Mouse (Mus musculus) kidney, adult 2 months (tissue): ENCODE measurements around the gene Lrrc46. TPM values are rescaled to one million over a fixed set of nuclear protein-coding genes. Genes with fewer than 3 reads are reported as not detected.

Source experiments
- DNase-seq: peaks from one replicate; pipeline ENCODE4 v3.0.0; 2021
- H3K27ac ChIP-seq: fragments of 200-500 bp; 2 replicates; pipeline ENCODE4 v1.5.1; 2012; ENCODE audit warnings: low read depth, low read length, control low read depth, inconsistent platforms; ENCODE audit not compliant: insufficient read depth
- H3K27me3 ChIP-seq: fragments of 200-500 bp; replicated peaks from 2 replicates; pipeline ENCODE4 v1.6.1; 2012; ENCODE audit warnings: mild to moderate bottlenecking, moderate library complexity, low read length, inconsistent platforms; ENCODE audit not compliant: control insufficient read depth, insufficient read depth
- H3K36me3 ChIP-seq: fragments of 200-500 bp; 2 replicates; pipeline ENCODE4 v1.6.1; 2012; ENCODE audit warnings: mild to moderate bottlenecking, moderate library complexity, low read length, inconsistent platforms; ENCODE audit not compliant: control insufficient read depth, insufficient read depth
- H3K4me1 ChIP-seq: fragments of 200-500 bp; 2 replicates; pipeline ENCODE4 v1.6.1; 2011; ENCODE audit warnings: low read length; ENCODE audit not compliant: control insufficient read depth, insufficient read depth
- H3K4me3 ChIP-seq: fragments of 200-500 bp; 2 replicates; pipeline ENCODE4 v1.5.1; 2011; ENCODE audit warnings: mild to moderate bottlenecking, low read depth, low read length, control low read depth; ENCODE audit not compliant: insufficient read depth
- CTCF ChIP-seq: fragments of 200-500 bp; conservative IDR thresholded peaks from 2 replicates; pipeline ENCODE4 v1.5.1; 2011; ENCODE audit warnings: low read depth, mild to moderate bottlenecking, control low read depth, low read length, moderate library complexity, mixed read lengths; ENCODE audit not compliant: insufficient read depth, insufficient read length
- POLR2A ChIP-seq: fragments of 200-500 bp; IDR thresholded peaks from one replicate; pipeline ENCODE4 v1.6.1; 2011; ENCODE audit warnings: low read depth, low read length, control low read depth
- WGBS: fragments of 180-500 bp; shearing (Covaris S2); methylation state at CpG from one replicate; pipeline ENCODE4 v1.1.7; 2018; 5-methylcytosine and 5-hydroxymethylcytosine counted together
- polyA plus RNA-seq: library from polyadenylated mRNA; depleted of rRNA; stranded (reverse); fragments of >200 nt; gene quantifications from 2 replicates; pipeline ENCODE4 v1.2.3, GENCODE M21; 2012

Gene Lrrc46
- polyA plus RNA-seq, 1 experiment, result 2.5 TPM

DNA sequence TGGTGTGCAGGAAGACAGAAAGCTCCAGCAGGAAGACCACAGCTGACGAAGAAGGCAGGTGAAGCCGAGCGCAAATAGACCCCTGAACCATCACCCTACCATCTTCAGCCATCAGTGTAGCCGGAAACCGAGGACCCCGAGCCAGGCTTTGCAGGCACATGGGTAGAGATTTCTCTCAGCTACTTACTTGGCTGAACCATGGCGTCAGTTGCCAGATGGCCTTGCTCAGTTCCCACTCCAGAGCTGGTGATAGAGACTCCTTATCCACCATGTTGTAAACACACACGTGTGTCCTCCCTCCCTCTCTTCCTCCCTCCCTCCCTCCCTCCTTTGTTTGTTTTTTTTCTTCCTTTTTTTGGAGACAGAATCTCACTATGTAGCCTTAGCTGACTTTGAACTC is 33.0 kb upstream of the Lrrc46 start:
- DNase-seq, result no peak
- Histone ChIP-seq H3K36me3 (no peaks in the 10 kb centered on the region), H3K27me3 (no peaks in the 10 kb centered on the region), H3K27ac (no peak overlapping the region), H3K4me3 (no peak overlapping the region), H3K4me1 (no peaks in the 10 kb centered on the region)
- TF ChIP-seq POLR2A (no peak), CTCF (no peak)
- WGBS, result 72% methylated on average over 8 of the region's 8 CpGs

DNA sequence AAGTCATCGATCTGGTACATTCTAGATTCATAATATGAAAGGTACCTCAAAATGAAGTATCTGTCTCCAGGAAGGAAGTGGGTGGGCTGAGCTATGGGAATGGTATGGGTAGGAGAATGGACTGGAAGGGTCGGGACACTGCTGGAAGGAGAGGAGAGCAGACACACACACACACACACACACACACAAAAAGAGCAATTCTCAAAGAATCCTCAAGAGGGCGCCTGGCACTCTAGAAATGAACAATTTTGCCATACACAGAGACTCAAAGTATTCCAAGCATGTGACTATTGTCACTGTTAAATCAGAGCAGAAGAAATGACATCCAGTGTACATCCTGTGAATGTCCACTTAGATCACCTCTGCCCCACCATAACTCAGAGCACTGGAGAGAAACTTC is 31.3 kb upstream of the Lrrc46 start:
- WGBS, result 23% methylated on average over 3 of the region's 3 CpGs
- peak; percentile 51 for DNase-seq
- TF ChIP-seq POLR2A, result no peak
- TF ChIP-seq CTCF, result peak; percentile 55
- H3K4me1 ChIP-seq, result no peaks in the 10 kb centered on the region
- H3K36me3 ChIP-seq, result no peaks in the 10 kb centered on the region
- no peak overlapping the region for H3K4me3 ChIP-seq
- H3K27me3 ChIP-seq, result no peaks in the 10 kb centered on the region
- H3K27ac ChIP-seq, result no peak overlapping the region

DNA sequence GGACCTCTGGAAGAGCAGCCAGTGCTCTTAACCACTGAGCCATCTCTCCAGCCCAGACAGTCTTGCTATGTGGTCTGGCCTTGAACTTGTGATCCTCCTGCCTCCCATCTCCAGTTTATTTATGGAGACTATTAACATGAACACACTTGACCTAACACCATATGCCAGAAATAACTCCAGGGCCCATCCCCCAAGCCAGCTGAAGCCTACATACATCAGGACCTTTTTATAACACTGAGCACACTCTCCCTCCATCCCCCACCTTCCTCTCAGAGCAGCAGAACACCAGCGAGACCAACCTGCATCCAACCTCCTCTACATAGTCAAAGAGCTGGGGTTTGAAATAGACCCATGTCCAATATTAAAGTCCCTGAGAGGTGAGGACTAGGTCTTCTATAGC is 29.9 kb upstream of the Lrrc46 start:
- no peaks in the 10 kb centered on the region for H3K4me1 ChIP-seq
- no peak for TF ChIP-seq CTCF
- TF ChIP-seq POLR2A, result no peak
- H3K4me3 ChIP-seq, result no peak overlapping the region
- no peak for DNase-seq
- H3K27me3 ChIP-seq, result no peaks in the 10 kb centered on the region
- WGBS, result 69% methylated on average over 1 of the region's 1 CpGs
- no peak overlapping the region for H3K27ac ChIP-seq
- no peaks in the 10 kb centered on the region for H3K36me3 ChIP-seq

GRCm38 (mm10) chr11:97069770-97070169 is 28.6 kb upstream of the Lrrc46 start:
- no peak overlapping the region for H3K27ac ChIP-seq
- no peak for TF ChIP-seq CTCF
- TF ChIP-seq POLR2A, result no peak
- H3K4me3 ChIP-seq, result no peak overlapping the region
- no peaks in the 10 kb centered on the region for H3K36me3 ChIP-seq
- no peaks in the 10 kb centered on the region for H3K27me3 ChIP-seq
- H3K4me1 ChIP-seq, result no peaks in the 10 kb centered on the region
- WGBS, result 78% methylated on average over 2 of the region's 2 CpGs
- no peak for DNase-seq

- Histone ChIP-seq H3K36me3 (no peaks in the 10 kb centered on the region), H3K4me1 (no peaks in the 10 kb centered on the region), H3K27me3 (no peaks in the 10 kb centered on the region), H3K4me3 (no peak overlapping the region), H3K27ac (no peak overlapping the region)
- TF ChIP-seq POLR2A (no peak), CTCF (no peak)
- 82% methylated on average over 1 of the region's 1 CpGs for WGBS
- DNase-seq, result no peak
Observed at GRCm38 (mm10) chr11:97069333-97069732, 28.1 kb upstream of the Lrrc46 start.

DNA sequence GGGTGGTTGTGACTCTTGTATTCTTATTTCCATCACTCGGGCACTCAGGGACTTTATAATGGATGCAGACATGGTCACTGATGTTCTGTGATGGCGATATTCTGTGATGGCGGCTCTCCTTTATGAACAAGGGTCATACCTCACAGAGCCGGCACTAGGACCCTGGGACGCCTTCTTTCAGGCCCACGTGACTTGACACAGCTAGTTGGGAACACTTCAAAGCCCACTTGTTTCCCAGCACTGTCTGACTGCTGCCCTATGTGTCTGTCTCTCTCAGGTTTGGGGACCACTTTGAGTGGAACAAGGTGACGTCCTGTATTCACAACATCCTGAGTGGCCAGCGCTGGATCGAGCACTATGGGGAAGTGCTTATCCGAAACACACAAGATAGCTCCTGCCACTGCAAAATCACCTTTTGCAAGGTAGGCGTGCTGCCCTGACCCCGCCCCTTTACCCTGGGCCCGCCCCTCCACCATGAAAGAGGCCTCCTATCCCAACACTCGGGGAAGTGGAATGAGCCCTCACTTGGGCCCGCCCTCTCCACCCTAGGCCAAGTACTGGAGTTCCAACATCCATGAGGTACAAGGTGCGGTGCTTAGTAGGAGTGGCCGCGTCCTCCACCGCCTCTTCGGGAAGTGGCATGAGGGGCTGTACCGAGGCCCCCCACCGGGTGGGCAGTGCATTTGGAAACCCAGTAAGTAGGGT is 25.6 kb upstream of the Lrrc46 start:
- Histone ChIP-seq H3K27ac (no peak overlapping the region), H3K36me3 (no peaks in the 10 kb centered on the region), H3K27me3 (no peaks in the 10 kb centered on the region), H3K4me3 (no peak overlapping the region), H3K4me1 (no peaks in the 10 kb centered on the region)
- DNase-seq, result no peak
- WGBS, result 75% methylated on average over 22 of the region's 22 CpGs
- TF ChIP-seq POLR2A (no peak), CTCF (no peak)

DNA sequence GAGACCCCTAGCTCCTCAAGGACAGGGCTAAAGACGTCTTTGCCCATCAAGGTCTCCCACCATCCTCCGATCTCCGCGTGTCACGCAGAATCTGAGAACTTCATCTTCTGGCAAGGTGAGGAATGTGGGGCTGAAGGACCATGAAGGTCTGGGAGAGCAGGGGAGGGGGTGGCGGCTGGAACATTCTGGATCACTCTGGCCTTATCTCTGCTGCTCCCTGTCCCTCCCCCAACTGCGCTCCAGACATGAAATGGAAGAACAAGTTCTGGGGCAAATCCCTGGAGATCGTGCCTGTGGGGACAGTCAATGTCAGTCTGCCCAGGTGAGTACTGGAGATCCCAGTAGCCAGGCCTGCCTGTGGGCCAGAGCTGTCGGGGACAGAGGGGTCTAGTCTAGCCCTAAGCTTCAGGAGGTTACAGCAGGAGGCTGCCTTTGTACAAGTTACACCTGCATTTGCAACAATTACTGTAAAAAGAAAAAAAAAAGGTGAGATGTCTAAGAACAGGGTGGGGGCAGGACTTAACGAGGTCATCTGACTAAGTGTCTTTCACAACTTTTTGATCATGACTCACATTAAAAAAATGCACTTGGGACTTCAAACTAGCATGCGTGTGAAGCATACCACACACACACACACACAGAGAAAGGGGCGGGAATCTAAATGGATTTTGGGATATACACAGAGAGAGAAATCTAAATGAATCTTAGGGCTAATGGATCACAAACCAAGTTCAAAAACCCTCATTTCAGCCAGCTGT is 24.5 kb upstream of the Lrrc46 start:
- DNase-seq, result no peak
- H3K4me1 ChIP-seq, result no peaks in the 10 kb centered on the region
- no peaks in the 10 kb centered on the region for H3K27me3 ChIP-seq
- no peak for TF ChIP-seq CTCF
- no peak for TF ChIP-seq POLR2A
- H3K27ac ChIP-seq, result no peak overlapping the region
- WGBS, result 89% methylated on average over 12 of the region's 12 CpGs
- H3K4me3 ChIP-seq, result no peak overlapping the region
- H3K36me3 ChIP-seq, result no peaks in the 10 kb centered on the region
